Mouse (Mus musculus) midbrain, embryonic 16.5 days (tissue): Measurements from ENCODE around the gene Birc6. TPM values are rescaled to one million over a fixed set of nuclear protein-coding genes. Genes with fewer than 3 reads are reported as not detected.

Source experiments
- ATAC-seq: fragments of 200-750 bp; cut with Nextera tagmentation; 2 replicates; pipeline ENCODE4 v1.8.0; 2017; ENCODE audit warnings: moderate TSS enrichment
- H3K27ac ChIP-seq: fragments of 300-500 bp; sonication (generic); 2 replicates; pipeline ENCODE4 v1.5.1; 2014; ENCODE audit warnings: mild to moderate bottlenecking, low read length, mixed read lengths
- H3K27me3 ChIP-seq: fragments of 300-500 bp; sonication (generic); 2 replicates; pipeline ENCODE4 v1.6.1; 2014; ENCODE audit warnings: low read depth, low read length, mixed read lengths; ENCODE audit not compliant: control insufficient read depth, insufficient read depth
- H3K36me3 ChIP-seq: fragments of 300-500 bp; sonication (generic); 2 replicates; pipeline ENCODE4 v1.6.1; 2014; ENCODE audit warnings: mild to moderate bottlenecking, low read length, moderate library complexity, mixed read lengths; ENCODE audit not compliant: control insufficient read depth, insufficient read depth
- H3K4me1 ChIP-seq: fragments of 300-500 bp; sonication (generic); 2 replicates; pipeline ENCODE4 v1.6.1; 2014; ENCODE audit warnings: mild to moderate bottlenecking, low read length, mixed read lengths; ENCODE audit not compliant: control insufficient read depth, insufficient read depth
- H3K4me2 ChIP-seq: fragments of 300-500 bp; sonication (generic); 2 replicates; pipeline ENCODE4 v1.6.1; 2014; ENCODE audit warnings: mild to moderate bottlenecking, low read length, mixed read lengths
- H3K4me3 ChIP-seq: fragments of 300-500 bp; sonication (generic); 2 replicates; pipeline ENCODE4 v1.5.1; 2014; ENCODE audit warnings: low read depth, mild to moderate bottlenecking, low read length, moderate library complexity, mixed read lengths
- H3K9ac ChIP-seq: fragments of 300-500 bp; sonication (generic); 2 replicates; pipeline ENCODE4 v1.6.1; 2014; ENCODE audit warnings: low read depth, low read length, mixed read lengths
- H3K9me3 ChIP-seq: fragments of 300-500 bp; sonication (generic); replicated peaks from 2 replicates; pipeline ENCODE4 v1.6.1; 2014; ENCODE audit warnings: mild to moderate bottlenecking, low read length, mixed read lengths; ENCODE audit not compliant: control insufficient read depth, poor library complexity, severe bottlenecking
- WGBS: fragments of 180-500 bp; shearing (Covaris S2); extraction: QIAGEN DNeasy Blood & Tissue Kit; methylation state at CpG from one replicate; pipeline ENCODE4 v1.1.7; 2014; 5-methylcytosine and 5-hydroxymethylcytosine counted together
- polyA plus RNA-seq: library from polyadenylated mRNA; unstranded; fragments of >200 nt; fragmentation: Nextera tagmentation; extraction: Ambion mirVana; gene quantifications from 2 replicates; pipeline ENCODE4 v1.2.1, GENCODE M21; 2015

The Birc6 gene
- polyA plus RNA-seq, 1 experiment from 2014 or later: 85.9 TPM

- 88% methylated on average over 3 of the region's 3 CpGs for WGBS
- Histone ChIP-seq H3K4me3 (no peak overlapping the region), H3K36me3 (peaks cover 3% of the 10 kb centered on the region), H3K9ac (no peak overlapping the region), H3K27me3 (no peaks in the 10 kb centered on the region), H3K4me1 (no peaks in the 10 kb centered on the region), H3K27ac (no peak overlapping the region), H3K4me2 (no peak overlapping the region), H3K9me3 (no peaks in the 10 kb centered on the region)
- ATAC-seq: no peak
These were observed 58.7 kb downstream of the Birc6 start for GRCm38 (mm10) chr17:74586768-74587167.

DNA sequence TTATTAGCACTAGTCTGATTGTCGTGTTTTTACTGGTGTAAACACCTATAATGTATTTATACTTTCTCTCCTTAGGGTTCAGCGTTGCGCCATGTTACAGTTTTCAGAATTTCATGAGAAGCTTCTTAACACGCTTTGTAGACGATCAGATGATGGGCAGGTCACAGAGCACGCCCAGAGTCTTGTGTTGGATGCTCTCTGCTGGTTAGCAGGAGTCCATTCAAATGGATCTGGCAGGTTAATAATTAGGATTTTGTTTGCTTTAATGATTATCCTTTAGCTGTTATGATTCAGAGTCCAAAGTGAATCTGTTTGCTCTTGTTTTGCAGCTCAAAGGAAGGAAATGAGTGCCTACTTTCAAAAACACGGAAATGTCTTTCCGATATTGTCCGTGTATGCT, 70.8 kb downstream of the Birc6 start:
- no peak for ATAC-seq
- WGBS: 93% methylated on average over 9 of the region's 9 CpGs
- Histone ChIP-seq H3K4me3 (no peak overlapping the region), H3K36me3 (peaks cover 10% of the 10 kb centered on the region; the same call in 1 of the 2 replicates), H3K4me2 (no peak overlapping the region), H3K9me3 (no peaks in the 10 kb centered on the region), H3K4me1 (no peaks in the 10 kb centered on the region), H3K27ac (no peak overlapping the region), H3K27me3 (no peaks in the 10 kb centered on the region), H3K9ac (no peak overlapping the region)

GRCm38 (mm10) chr17:74599396-74599795, 71.3 kb downstream of the Birc6 start:
- Histone ChIP-seq H3K4me2 (no peak overlapping the region), H3K9ac (no peak overlapping the region), H3K9me3 (no peaks in the 10 kb centered on the region), H3K36me3 (peaks cover 10% of the 10 kb centered on the region; the same call in 1 of the 2 replicates), H3K27ac (no peak overlapping the region), H3K27me3 (no peaks in the 10 kb centered on the region), H3K4me1 (no peaks in the 10 kb centered on the region), H3K4me3 (no peak overlapping the region)
- WGBS: 88% methylated on average over 2 of the region's 2 CpGs
- ATAC-seq: no peak

DNA sequence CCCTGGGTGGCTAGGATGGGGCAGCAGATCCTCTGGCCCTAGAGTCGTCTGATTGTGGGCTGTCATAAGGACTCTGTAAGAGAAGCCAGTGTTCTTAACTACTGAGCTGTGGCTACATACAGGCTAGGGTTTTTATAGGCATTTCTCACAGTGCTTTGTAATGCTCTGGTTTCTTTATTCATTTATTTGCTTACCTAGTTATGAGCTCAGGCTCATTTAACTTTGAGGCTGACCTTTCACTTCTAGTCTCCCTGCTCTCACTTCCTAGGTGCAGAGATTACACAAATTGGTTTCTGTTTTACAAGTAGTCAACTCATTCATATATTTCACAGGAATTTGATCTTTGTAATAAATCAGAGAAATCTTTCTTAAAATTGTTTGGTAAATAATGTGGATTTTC, 73.1 kb downstream of the Birc6 start:
- no peaks in the 10 kb centered on the region for H3K27me3 ChIP-seq
- WGBS: 70% methylated on average over 1 of the region's 1 CpGs
- no peak overlapping the region for H3K9ac ChIP-seq
- H3K9me3 ChIP-seq: no peaks in the 10 kb centered on the region
- H3K36me3 ChIP-seq: peaks cover 11% of the 10 kb centered on the region
- H3K4me3 ChIP-seq: no peak overlapping the region
- no peak overlapping the region for H3K27ac ChIP-seq
- no peak for ATAC-seq
- no peak overlapping the region for H3K4me2 ChIP-seq
- no peaks in the 10 kb centered on the region for H3K4me1 ChIP-seq

- Histone ChIP-seq H3K27ac (no peak overlapping the region), H3K36me3 (peaks cover 14% of the 10 kb centered on the region), H3K9ac (no peak overlapping the region), H3K9me3 (no peaks in the 10 kb centered on the region), H3K4me1 (no peaks in the 10 kb centered on the region), H3K27me3 (no peaks in the 10 kb centered on the region), H3K4me2 (no peak overlapping the region), H3K4me3 (no peak overlapping the region)
- ATAC-seq: no peak
- WGBS: 94% methylated on average over 3 of the region's 3 CpGs
These were observed 102.7 kb downstream of the Birc6 start for GRCm38 (mm10) chr17:74630798-74631197.

DNA sequence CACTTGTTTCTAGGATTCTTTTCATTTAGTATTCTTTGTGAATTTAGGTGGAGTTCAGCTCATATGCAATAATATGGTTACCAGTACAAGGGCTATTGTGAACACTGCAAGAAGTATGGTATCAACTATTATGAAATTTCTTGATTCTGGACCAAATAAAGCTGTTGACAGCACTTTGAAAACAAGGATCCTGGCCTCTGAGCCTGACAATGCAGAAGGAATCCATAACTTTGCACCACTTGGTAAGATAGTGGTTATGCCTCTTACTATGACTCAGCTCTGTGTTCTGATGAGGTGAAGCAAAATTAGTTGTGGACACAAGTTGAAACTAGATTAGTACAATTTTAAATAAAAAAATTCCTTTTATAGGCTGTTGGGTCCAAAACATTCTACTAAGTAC, 114.3 kb downstream of the Birc6 start:
- no peak overlapping the region for H3K9ac ChIP-seq
- H3K4me1 ChIP-seq: no peaks in the 10 kb centered on the region
- ATAC-seq: no peak
- no peak overlapping the region for H3K4me2 ChIP-seq
- no peak overlapping the region for H3K4me3 ChIP-seq
- H3K9me3 ChIP-seq: no peaks in the 10 kb centered on the region
- H3K27me3 ChIP-seq: no peaks in the 10 kb centered on the region
- peaks cover 22% of the 10 kb centered on the region for H3K36me3 ChIP-seq
- H3K27ac ChIP-seq: no peak overlapping the region

DNA sequence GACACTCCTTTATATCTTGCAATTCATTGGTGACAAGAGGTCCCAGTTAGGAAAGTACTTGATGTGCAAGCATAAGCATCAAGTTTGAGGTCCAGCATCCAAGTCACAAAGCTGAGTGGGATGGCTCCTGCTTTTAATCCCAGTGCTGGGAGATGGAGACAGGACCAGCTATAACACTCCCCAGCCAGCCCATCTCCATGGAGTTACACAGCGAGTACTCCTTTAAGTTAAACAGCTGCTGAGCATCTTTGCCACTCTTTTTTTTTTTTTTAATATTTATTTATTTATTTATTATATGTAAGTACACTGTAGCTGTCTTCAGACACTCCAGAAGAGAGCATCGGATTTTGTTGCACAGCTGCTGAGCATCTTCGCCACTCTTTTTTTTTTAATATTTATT, 130.3 kb downstream of the Birc6 start:
- no peaks in the 10 kb centered on the region for H3K27me3 ChIP-seq
- H3K9ac ChIP-seq: no peak overlapping the region
- H3K4me3 ChIP-seq: no peak overlapping the region
- no peaks in the 10 kb centered on the region for H3K4me1 ChIP-seq
- H3K9me3 ChIP-seq: no peaks in the 10 kb centered on the region
- H3K27ac ChIP-seq: no peak overlapping the region
- H3K36me3 ChIP-seq: peaks cover 14% of the 10 kb centered on the region
- ATAC-seq: no peak
- no peak overlapping the region for H3K4me2 ChIP-seq
- WGBS: 99% methylated on average over 3 of the region's 3 CpGs

DNA sequence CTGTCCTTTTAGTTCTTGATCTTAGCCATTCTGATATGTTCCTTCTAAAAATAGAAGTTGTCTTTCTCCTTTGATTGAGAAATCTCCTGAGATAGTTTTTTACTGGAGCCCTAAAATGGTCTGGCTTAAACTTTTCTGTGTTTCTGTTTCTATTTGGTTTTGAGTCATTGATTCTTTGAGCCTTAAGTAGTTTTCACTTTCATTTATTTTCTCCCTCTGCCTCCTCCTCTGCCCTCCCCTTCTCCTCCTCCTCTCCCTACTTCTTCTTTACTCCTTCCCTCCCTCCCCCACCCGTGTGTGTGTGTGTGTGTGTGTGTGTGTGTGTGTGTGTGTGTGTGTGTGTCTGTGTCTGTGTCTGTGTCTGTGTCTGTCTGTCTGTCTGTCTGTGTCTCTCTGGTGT, 139.9 kb downstream of the Birc6 start:
- no peak for ATAC-seq
- peaks cover 21% of the 10 kb centered on the region for H3K36me3 ChIP-seq

GRCm38 (mm10) chr17:74670031-74670430, 141.9 kb downstream of the Birc6 start:
- no peak overlapping the region for H3K9ac ChIP-seq
- peaks cover 9% of the 10 kb centered on the region for H3K36me3 ChIP-seq
- WGBS: 93% methylated on average over 13 of the region's 13 CpGs
- H3K27ac ChIP-seq: no peak overlapping the region
- H3K4me3 ChIP-seq: no peak overlapping the region
- no peaks in the 10 kb centered on the region for H3K27me3 ChIP-seq
- no peak overlapping the region for H3K4me2 ChIP-seq
- no peaks in the 10 kb centered on the region for H3K9me3 ChIP-seq
- H3K4me1 ChIP-seq: no peaks in the 10 kb centered on the region
- ATAC-seq: no peak

More for the DNA sequence above, 139.9 kb downstream of the Birc6 start:
- H3K4me1 ChIP-seq: no peaks in the 10 kb centered on the region
- H3K4me3 ChIP-seq: no peak overlapping the region
- H3K27me3 ChIP-seq: no peaks in the 10 kb centered on the region
- H3K9me3 ChIP-seq: no peaks in the 10 kb centered on the region
- no peak overlapping the region for H3K4me2 ChIP-seq
- 88% methylated on average over 1 of the region's 1 CpGs for WGBS
- H3K27ac ChIP-seq: no peak overlapping the region
- H3K9ac ChIP-seq: no peak overlapping the region

DNA sequence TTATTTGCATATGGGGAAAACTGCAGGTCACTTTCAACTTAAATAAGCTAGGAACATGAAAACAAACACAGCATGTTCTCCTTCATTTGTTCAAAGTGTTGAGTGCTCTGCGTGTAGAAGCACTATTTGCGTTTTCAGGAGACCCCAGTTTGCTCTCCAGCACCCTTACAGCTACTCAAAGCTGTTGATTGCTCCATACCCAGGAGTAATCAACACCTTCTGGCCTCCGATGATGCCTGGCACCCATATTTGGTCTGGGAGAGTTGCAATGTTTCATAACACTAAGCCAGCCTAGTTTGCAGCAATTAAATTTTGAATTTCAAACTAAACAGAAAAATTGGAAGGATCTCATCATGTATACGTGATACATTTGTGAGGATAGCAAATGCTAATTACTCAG, 144.4 kb downstream of the Birc6 start:
- Histone ChIP-seq H3K27me3 (no peaks in the 10 kb centered on the region), H3K9me3 (no peaks in the 10 kb centered on the region), H3K4me2 (no peak overlapping the region), H3K9ac (no peak overlapping the region), H3K4me3 (no peak overlapping the region), H3K36me3 (peaks cover 12% of the 10 kb centered on the region), H3K4me1 (no peaks in the 10 kb centered on the region), H3K27ac (no peak overlapping the region)
- WGBS: 88% methylated on average over 4 of the region's 4 CpGs
- no peak for ATAC-seq
